8 mouse cellular contexts compared by ENCODE assay signal in the genomic region with DNA sequence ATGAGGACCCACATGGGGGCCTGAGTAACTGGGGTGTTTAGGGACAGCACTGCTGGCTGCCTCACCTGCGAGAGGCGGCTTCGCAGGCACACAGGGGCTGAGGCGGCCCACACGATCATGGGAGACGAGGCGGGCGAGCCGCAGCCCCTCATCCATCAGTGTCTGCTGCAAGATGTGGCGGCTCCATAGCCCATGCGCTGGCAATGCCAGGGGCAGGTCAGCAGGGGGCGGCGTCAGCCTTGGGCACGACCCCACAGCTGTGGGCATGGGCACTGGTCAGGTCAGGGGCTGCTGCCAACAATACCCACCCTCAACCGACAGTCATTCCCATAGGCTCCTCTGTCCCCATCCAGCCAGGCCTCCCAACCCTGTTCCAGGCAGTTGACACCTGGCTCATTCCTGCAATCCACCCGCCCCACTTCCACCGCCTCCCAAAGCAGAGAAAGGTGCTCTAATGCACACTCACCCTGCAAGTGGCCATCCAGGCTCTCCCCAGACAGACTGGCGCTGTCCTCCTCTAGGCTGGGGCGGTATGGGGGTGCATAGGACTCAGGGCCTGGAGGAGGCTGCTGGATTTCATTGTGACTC. TPM values are rescaled to one million over a fixed set of nuclear protein-coding genes. Genes with fewer than 3 reads are reported as not detected.
DNase-seq lines count a peak whose midpoint lies in the region; ATAC-seq lines count a peak whose summit lies in the region.

No protein-coding gene starts in this region.

- peaks cover 89% of the 10 kb centered on the region for H3K27me3 ChIP-seq in embryonic facial prominence, embryonic 10.5 days (replicated peaks; ENCODE audit: low read depth, poor library complexity, severe bottlenecking)
- H3K27me3 ChIP-seq in hindbrain, embryonic 14.5 days (ENCODE audit: control insufficient read depth, insufficient read depth, low read length): peaks cover 73% of the 10 kb centered on the region
- peaks cover 67% of the 10 kb centered on the region for H3K27me3 ChIP-seq in liver, embryonic 15.5 days
- H3K27me3 ChIP-seq in neural tube, embryonic 15.5 days (replicated peaks): peaks cover 78% of the 10 kb centered on the region

- H3K4me3 ChIP-seq in embryonic facial prominence, embryonic 10.5 days: peak overlapping the region; percentile 46
- no peak overlapping the region for H3K4me3 ChIP-seq in hindbrain, embryonic 14.5 days (replicated peaks; ENCODE audit: low read length)
- no peak overlapping the region for H3K4me3 ChIP-seq in liver, embryonic 15.5 days (replicated peaks)
- peak overlapping the region; percentile 13 for H3K4me3 ChIP-seq in neural tube, embryonic 15.5 days (replicated peaks)

- 21% methylated on average over 19 of the region's 19 CpGs for WGBS in embryonic facial prominence, embryonic 10.5 days
- 17% methylated on average over 19 of the region's 19 CpGs for WGBS in hindbrain, embryonic 14.5 days
- WGBS in liver, embryonic 15.5 days (ENCODE audit: insufficient replicate concordance): 33% methylated on average over 19 of the region's 19 CpGs
- 12% methylated on average over 19 of the region's 19 CpGs for WGBS in neural tube, embryonic 15.5 days

- ATAC-seq in hindbrain, embryonic 14.5 days (ENCODE audit: low FRiP score): peak; percentile 4; the same call in 1 of the 2 replicates
- ATAC-seq in liver, embryonic 15.5 days (ENCODE audit: insufficient read depth): no peak
- ATAC-seq in neural tube, embryonic 15.5 days (ENCODE audit: low FRiP score): no peak

- peak; percentile 52 for DNase-seq in adrenal gland, postnatal 25 days
- DNase-seq in adrenal gland, adult 8-10 months: no peak
- peak; percentile 71 to 75 for DNase-seq in B cell, adult 2 months
- peak; percentile 51 for DNase-seq in embryonic facial prominence, embryonic 10.5 days (ENCODE audit: low spot score)
- DNase-seq in hindbrain, embryonic 14.5 days (ENCODE audit: low spot score): no peak
- no peak for DNase-seq in gastrocnemius, postnatal 25 days

- H3K4me1 ChIP-seq in embryonic facial prominence, embryonic 10.5 days: peaks cover 94% of the 10 kb centered on the region
- peaks cover 21% of the 10 kb centered on the region for H3K4me1 ChIP-seq in hindbrain, embryonic 14.5 days (replicated peaks; ENCODE audit: control insufficient read depth, insufficient read depth, low read length)
- peaks cover 63% of the 10 kb centered on the region for H3K4me1 ChIP-seq in liver, embryonic 15.5 days (replicated peaks)
- H3K4me1 ChIP-seq in neural tube, embryonic 15.5 days: peaks cover 53% of the 10 kb centered on the region

- 0 out of 2 replicates have a peak overlapping the region, but pooled peaks have one; percentile 13 for H3K9ac ChIP-seq in hindbrain, embryonic 14.5 days
- H3K9ac ChIP-seq in liver, embryonic 15.5 days: no peak overlapping the region
- H3K9ac ChIP-seq in neural tube, embryonic 15.5 days (replicated peaks): 0 out of 2 replicates have a peak overlapping the region, but pooled peaks have one; percentile 6

- H3K36me3 ChIP-seq in embryonic facial prominence, embryonic 10.5 days (replicated peaks): peaks cover 54% of the 10 kb centered on the region
- no peaks in the 10 kb centered on the region for H3K36me3 ChIP-seq in hindbrain, embryonic 14.5 days (replicated peaks; ENCODE audit: control insufficient read depth, insufficient read depth)
- peaks cover 14% of the 10 kb centered on the region; the same call in 1 of the 2 replicates for H3K36me3 ChIP-seq in liver, embryonic 15.5 days (replicated peaks)
- H3K36me3 ChIP-seq in neural tube, embryonic 15.5 days: no peaks in the 10 kb centered on the region

- H3K9me3 ChIP-seq in embryonic facial prominence, embryonic 10.5 days: no peaks in the 10 kb centered on the region
- H3K9me3 ChIP-seq in hindbrain, embryonic 14.5 days (ENCODE audit: control insufficient read depth, low read length): no peaks in the 10 kb centered on the region
- H3K9me3 ChIP-seq in liver, embryonic 15.5 days (replicated peaks): no peaks in the 10 kb centered on the region
- H3K9me3 ChIP-seq in neural tube, embryonic 15.5 days (replicated peaks): no peaks in the 10 kb centered on the region

- peak overlapping the region; percentile 69 for H3K27ac ChIP-seq in embryonic facial prominence, embryonic 10.5 days (replicated peaks)
- H3K27ac ChIP-seq in hindbrain, embryonic 14.5 days: no peak overlapping the region
- peak overlapping the region; percentile 72; the same call in 1 of the 2 replicates for H3K27ac ChIP-seq in liver, embryonic 15.5 days (replicated peaks)
- H3K27ac ChIP-seq in neural tube, embryonic 15.5 days (replicated peaks): no peak overlapping the region

- H3K4me2 ChIP-seq in hindbrain, embryonic 14.5 days (replicated peaks): peak overlapping the region; percentile 29
- peak overlapping the region; percentile 55 for H3K4me2 ChIP-seq in liver, embryonic 15.5 days
- peak overlapping the region; percentile 45 for H3K4me2 ChIP-seq in neural tube, embryonic 15.5 days

RNA-seq across cellular contexts. Expression of a gene that starts 3.9 kb away (rescaled TPM):
- 9.6 and 13.7 TPM in 2 replicates for total RNA-seq in adrenal gland, postnatal 25 days (2021)
- 10 to 100 TPM in 2 of 4 experiments, 1 to 10 TPM in 2; 6.3 to 10.6 (median 9.6) TPM for total RNA-seq in adrenal gland, adult 8-10 months (2022)
- polyA plus RNA-seq in embryonic facial prominence, embryonic 10.5 days (2016; fragmentation: Nextera tagmentation; extraction: Ambion mirVana): 10.0 and 10.7 TPM in 2 replicates
- 3.3 and 4.3 TPM in 2 replicates for polyA plus RNA-seq in hindbrain, embryonic 14.5 days (2014; fragmentation: Nextera tagmentation; extraction: Ambion mirVana)
- polyA plus RNA-seq in liver, embryonic 15.5 days (2015; fragmentation: Nextera tagmentation; extraction: Ambion mirVana): 5.3 and 5.7 TPM in 2 replicates
- polyA plus RNA-seq in neural tube, embryonic 15.5 days (2015; fragmentation: Nextera tagmentation; extraction: Ambion mirVana): 3.4 and 4.7 TPM in 2 replicates
- total RNA-seq in gastrocnemius, postnatal 25 days (2021): 1 to 10 TPM; 1.7 to 2.5 TPM

RNA-seq across cellular contexts. Expression of a gene that starts 5.6 kb away (rescaled TPM):
- total RNA-seq in adrenal gland, postnatal 25 days (2021): 19.0 and 21.7 TPM in 2 replicates
- total RNA-seq in adrenal gland, adult 8-10 months (2022): 10 to 100 TPM; 20.0 to 33.6 (median 26.8) TPM
- polyA plus RNA-seq in embryonic facial prominence, embryonic 10.5 days (2016; fragmentation: Nextera tagmentation; extraction: Ambion mirVana): 11.6 and 12.1 TPM in 2 replicates
- 2.3 and 2.6 TPM in 2 replicates for polyA plus RNA-seq in hindbrain, embryonic 14.5 days (2014; fragmentation: Nextera tagmentation; extraction: Ambion mirVana)
- 2.9 and 3.5 TPM in 2 replicates for polyA plus RNA-seq in liver, embryonic 15.5 days (2015; fragmentation: Nextera tagmentation; extraction: Ambion mirVana)
- polyA plus RNA-seq in neural tube, embryonic 15.5 days (2015; fragmentation: Nextera tagmentation; extraction: Ambion mirVana): 2.5 and 4.8 TPM in 2 replicates
- total RNA-seq in gastrocnemius, postnatal 25 days (2021): 1 to 10 TPM; 2.5 to 4.7 TPM

RNA-seq across cellular contexts. Expression of a gene that starts 20.0 kb away (rescaled TPM):
- 117 and 121 TPM in 2 replicates for total RNA-seq in adrenal gland, postnatal 25 days (2021)
- 100 to 1,000 TPM in 3 of 4 experiments, 10 to 100 TPM in 1; 96.7 to 113 (median 107) TPM for total RNA-seq in adrenal gland, adult 8-10 months (2022)
- polyA plus RNA-seq in embryonic facial prominence, embryonic 10.5 days (2016; fragmentation: Nextera tagmentation; extraction: Ambion mirVana): 10.4 and 11.5 TPM in 2 replicates
- polyA plus RNA-seq in hindbrain, embryonic 14.5 days (2014; fragmentation: Nextera tagmentation; extraction: Ambion mirVana): 4.7 and 5.5 TPM in 2 replicates
- polyA plus RNA-seq in liver, embryonic 15.5 days (2015; fragmentation: Nextera tagmentation; extraction: Ambion mirVana): 14.3 and 15.6 TPM in 2 replicates
- polyA plus RNA-seq in neural tube, embryonic 15.5 days (2015; fragmentation: Nextera tagmentation; extraction: Ambion mirVana): 5.0 and 11.5 TPM in 2 replicates
- total RNA-seq in gastrocnemius, postnatal 25 days (2021): 10 to 100 TPM; 16.5 to 21.8 TPM

RNA-seq across cellular contexts. Expression of a gene that starts 41.8 kb away (rescaled TPM):
- total RNA-seq in adrenal gland, postnatal 25 days (2021): 196 and 254 TPM in 2 replicates
- 100 to 1,000 TPM; 212 to 271 (median 242) TPM for total RNA-seq in adrenal gland, adult 8-10 months (2022)
- polyA plus RNA-seq in embryonic facial prominence, embryonic 10.5 days (2016; fragmentation: Nextera tagmentation; extraction: Ambion mirVana): 66.6 and 70.6 TPM in 2 replicates
- 118 and 119 TPM in 2 replicates for polyA plus RNA-seq in hindbrain, embryonic 14.5 days (2014; fragmentation: Nextera tagmentation; extraction: Ambion mirVana)
- 23.2 and 31.1 TPM in 2 replicates for polyA plus RNA-seq in liver, embryonic 15.5 days (2015; fragmentation: Nextera tagmentation; extraction: Ambion mirVana)
- 102 and 108 TPM in 2 replicates for polyA plus RNA-seq in neural tube, embryonic 15.5 days (2015; fragmentation: Nextera tagmentation; extraction: Ambion mirVana)
- 10 to 100 TPM; 58.1 to 64.3 TPM for total RNA-seq in gastrocnemius, postnatal 25 days (2021)

RNA-seq across cellular contexts. Expression of a gene that starts 42.2 kb away (rescaled TPM):
- 0.33 and 1.1 TPM in 2 replicates for total RNA-seq in adrenal gland, postnatal 25 days (2021)
- total RNA-seq in adrenal gland, adult 8-10 months (2022): 10 to 100 TPM in 2 of 4 experiments, under 1 TPM in 2; 0.75 to 72.1 (median 30.0) TPM
- 0.54 and 0.71 TPM in 2 replicates for polyA plus RNA-seq in embryonic facial prominence, embryonic 10.5 days (2016; fragmentation: Nextera tagmentation; extraction: Ambion mirVana)
- 0.37 and 0.76 TPM in 2 replicates for polyA plus RNA-seq in hindbrain, embryonic 14.5 days (2014; fragmentation: Nextera tagmentation; extraction: Ambion mirVana)
- 0.08 and 0.12 TPM in 2 replicates for polyA plus RNA-seq in liver, embryonic 15.5 days (2015; fragmentation: Nextera tagmentation; extraction: Ambion mirVana)
- 1.2 and 2.1 TPM in 2 replicates for polyA plus RNA-seq in neural tube, embryonic 15.5 days (2015; fragmentation: Nextera tagmentation; extraction: Ambion mirVana)
- under 1 TPM; 0.10 to 0.21 TPM for total RNA-seq in gastrocnemius, postnatal 25 days (2021)

Comparison
In these comparisons a context has a peak if more than half of its experiments do, and no peak if none do; other contexts are left out.
1. DNase-seq: peak in adrenal gland, postnatal 25 days (single experiment), B cell, adult 2 months (2 of 2) and embryonic facial prominence, embryonic 10.5 days (single experiment); none in adrenal gland, adult 8-10 months (single experiment), hindbrain, embryonic 14.5 days (single experiment) and gastrocnemius, postnatal 25 days (single experiment).
2. H3K27ac ChIP-seq: peak in embryonic facial prominence, embryonic 10.5 days (single experiment) and liver, embryonic 15.5 days (single experiment); none in hindbrain, embryonic 14.5 days (single experiment) and neural tube, embryonic 15.5 days (single experiment).
3. H3K4me3 ChIP-seq: peak in embryonic facial prominence, embryonic 10.5 days (single experiment) and neural tube, embryonic 15.5 days (single experiment); none in hindbrain, embryonic 14.5 days (single experiment) and liver, embryonic 15.5 days (single experiment).
4. Peak in every context shown above with its lines, with median percentiles within 50 percentile points of each other: H3K4me2 ChIP-seq.